Mouse (Mus musculus) left cerebral cortex, adult 18-20 months (tissue): ENCODE results near the gene Elfn2. TPM values are rescaled to one million over a fixed set of nuclear protein-coding genes. Genes with fewer than 3 reads are reported as not detected.
A peak's percentile ranks its signal among the peaks of the same experiment; 100 is the strongest.

Experiments
- DNase-seq, 2 experiments: peaks; one replicate each; pipeline ENCODE4 v3.0.0; 2021 to 2022; ENCODE audit warnings: low spot score in 2 of 2, mixed read lengths in 1 of 2
- total RNA-seq, 2 experiments: library from RNA; stranded (reverse); gene quantifications; 2 replicates each; pipeline ENCODE4 v1.2.3; 2021

The Elfn2 gene
- total RNA-seq, 2 experiments from 2014 or later, result 165 to 168 TPM

DNA sequence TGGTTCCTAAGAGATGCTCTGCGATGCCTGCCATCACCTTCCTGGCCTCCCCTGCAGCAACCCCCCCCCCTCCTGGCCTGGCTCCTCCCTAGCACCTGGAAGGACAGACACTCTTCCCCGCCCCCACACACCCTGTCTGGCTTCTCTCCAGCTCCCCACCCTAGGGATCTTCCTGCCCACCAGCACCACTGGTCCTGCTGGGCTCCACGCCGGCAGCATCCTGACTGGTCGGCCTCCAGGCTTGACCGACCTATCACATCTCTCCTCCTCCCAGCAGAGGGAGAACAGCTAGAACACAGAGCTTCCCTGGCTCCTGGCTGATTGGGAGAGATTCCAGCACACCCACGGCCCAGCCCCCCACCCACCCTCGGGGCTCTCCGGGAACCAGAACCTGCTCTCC, 34.5 kb downstream of the Elfn2 start:
- DNase-seq, result peak; percentile 76 to 80

DNA sequence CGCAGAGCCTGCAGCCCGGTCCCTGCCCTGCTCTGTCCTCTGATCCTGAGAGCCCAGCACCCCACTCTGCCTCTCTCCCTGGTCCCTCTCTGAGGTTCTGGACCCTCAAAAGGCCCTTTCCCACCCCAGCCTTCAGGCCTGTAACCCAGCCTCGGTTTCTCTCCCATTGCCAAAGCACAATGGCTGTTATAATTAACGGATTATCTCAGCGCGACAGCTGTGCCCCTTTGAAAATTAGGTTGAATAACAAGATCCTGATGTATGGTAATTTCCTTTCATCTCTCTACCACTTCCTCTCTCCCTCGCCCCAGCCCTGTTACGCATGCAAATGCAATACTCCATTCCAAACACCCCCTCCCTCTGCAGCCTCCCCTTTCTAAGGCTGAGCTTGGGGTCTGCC, 35.1 kb downstream of the Elfn2 start:
- no peak for DNase-seq

DNA sequence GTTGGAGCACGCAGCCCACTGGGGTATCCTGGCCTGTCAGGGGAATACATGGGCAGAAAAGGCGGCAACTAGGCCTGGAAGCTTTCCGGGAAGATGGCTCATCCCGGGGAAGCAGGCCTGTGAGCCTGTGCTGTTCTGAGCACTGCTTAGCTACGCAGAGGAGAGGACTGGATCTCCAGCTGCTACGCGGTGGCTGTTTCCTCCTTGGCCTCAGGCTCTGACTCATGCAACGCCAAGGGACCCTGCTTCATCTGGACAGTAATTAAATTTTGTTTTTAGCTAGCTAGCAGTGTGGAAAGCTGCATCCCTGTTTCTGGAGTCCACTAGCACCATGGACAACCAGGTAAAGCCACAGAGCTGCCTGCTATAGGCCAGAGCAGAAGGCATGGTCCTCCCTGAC, 36.8 kb downstream of the Elfn2 start:
- no peak for DNase-seq

DNA sequence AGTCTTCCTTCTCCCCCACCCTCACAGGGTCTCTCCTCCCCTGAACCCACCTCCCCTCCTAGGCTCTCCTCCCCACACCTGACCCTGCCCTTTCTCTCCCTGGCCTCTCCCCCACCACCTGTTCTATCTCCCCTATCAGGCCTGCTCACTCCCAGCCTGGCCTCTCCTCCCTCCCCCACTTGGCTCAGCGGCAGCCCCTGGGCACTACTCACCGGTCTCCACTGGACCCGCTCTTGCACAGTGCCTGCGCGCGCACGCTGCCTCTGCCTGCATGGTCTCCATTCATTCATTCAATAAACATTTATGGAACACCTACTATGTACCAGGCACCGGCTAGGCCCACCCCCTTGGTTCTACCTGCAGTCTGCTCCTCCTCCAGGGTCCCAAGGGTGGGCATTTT, 37.3 kb downstream of the Elfn2 start:
- DNase-seq, result no peak

DNA sequence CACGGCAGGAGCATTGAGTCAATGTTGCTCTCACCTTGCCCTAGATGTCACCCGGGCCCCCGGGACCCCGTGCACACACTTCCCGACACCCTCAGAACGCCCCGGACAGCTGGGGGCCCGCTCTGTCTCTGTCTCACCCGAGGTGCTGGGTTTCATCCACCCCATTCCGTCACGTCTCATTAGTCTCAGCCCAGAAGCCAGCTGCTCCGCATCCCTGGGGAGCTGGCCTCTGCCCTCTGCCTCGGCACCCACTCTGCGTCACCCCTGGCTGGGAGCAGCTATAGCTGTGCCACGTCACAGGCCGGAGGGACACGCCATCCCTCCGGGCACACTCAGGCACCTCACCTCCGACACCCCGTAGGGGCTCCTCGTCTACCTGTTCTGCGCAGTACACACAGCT, 38.3 kb downstream of the Elfn2 start:
- no peak for DNase-seq

DNA sequence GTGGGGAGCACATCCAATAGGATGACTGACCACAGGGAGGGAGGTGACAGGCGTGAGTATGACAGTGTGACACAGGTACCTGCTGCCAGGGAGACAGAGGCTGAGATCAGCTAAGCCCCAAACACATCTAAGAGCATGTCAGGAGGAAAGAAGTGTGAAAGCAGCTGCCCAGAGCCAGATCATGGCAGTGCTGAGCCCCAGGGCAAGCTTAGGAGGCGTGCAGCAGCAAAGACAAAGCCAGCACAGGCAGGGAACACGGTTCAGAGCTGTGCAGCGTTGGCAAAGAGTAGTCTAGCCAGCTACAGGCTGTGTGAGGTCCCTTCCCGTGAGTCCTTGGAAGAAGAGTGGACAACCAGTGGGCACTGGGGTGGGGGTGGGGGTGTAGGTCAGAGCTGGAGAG, 40.9 kb downstream of the Elfn2 start:
- DNase-seq, result no peak

DNA sequence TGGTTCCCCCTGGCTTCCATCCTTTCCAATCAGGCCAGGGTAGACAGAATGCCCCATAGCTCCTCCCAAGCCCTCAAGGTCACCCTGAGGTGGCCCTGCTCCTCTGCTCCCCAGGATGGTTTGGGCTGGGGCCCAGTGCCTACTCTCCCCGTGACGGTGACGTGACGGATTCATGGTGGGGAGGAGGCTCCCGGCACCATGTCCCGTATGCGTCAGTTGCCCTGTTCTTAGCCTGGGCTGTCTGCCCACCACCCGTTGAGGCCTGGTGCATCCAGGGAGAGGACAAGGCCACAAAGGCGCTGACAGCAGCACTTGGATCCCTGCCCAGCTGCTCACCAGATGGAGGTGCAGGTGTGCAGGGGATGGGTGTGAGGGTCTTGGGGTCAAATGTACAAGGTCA, 41.6 kb downstream of the Elfn2 start:
- DNase-seq, result no peak

DNA sequence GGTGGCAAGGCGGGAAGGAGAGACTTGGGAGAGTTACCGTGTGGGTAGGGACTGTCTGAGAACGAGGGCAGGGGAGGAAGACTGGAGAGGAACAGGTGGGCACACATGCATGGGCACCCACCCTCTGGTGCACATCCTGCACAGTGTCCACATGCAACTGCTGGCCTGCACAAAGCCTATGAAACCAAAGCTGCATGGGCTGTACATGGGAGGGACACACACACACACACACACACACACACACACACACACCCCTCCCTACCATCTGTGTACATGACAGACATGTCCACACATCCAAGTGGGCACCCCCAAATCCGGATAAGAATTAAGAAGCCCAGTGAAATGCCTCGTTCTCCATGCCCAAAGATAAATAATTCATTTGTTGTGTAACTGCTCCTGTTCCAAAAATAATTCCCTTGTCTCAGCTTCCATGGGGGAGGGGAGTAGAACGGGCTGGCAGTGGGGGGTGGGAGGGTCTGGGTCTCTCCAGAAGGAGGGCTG, 43.6 kb downstream of the Elfn2 start:
- DNase-seq, result no peak

DNA sequence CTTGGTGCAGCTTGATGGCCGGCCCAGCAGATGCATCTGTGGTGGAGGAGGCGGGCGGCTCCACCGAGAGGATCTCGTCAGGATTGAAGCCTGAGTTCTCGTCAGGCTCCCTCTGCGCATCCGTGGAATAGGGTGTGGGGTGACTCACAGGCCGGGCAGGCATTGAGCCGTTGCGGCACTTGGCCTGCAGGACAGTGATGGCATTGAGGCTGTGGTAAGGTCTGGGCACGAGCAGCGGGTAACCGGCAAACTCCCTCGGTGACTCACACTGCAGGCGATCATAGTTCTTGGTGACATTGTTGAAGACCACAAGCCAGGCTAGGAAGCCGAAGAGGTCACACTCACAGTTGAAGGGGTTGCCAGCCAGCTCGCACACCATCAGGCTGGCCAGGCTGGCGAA, 45.1 kb downstream of the Elfn2 start:
- DNase-seq, result no peak

DNA sequence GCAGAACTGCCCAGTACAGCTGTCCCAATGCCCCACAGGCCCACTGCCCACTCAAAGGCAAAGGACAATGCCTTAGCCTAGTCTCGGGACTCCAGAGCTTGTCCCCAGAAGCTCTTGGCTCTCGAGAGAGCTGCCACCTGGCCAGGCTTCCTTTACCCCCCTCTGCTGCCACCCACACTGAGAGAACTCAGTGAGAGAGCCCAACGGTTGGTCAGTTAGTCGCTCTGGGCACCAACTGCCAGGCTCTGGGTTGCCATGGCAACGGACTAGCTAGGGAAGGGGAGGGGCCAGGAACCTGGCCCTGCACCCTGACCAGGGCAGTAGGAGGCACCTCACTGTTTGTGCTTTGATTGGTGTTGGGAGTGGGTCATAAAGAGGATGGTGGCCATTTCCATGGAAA, 48.2 kb downstream of the Elfn2 start:
- DNase-seq, result peak; percentile 58 to 65

DNA sequence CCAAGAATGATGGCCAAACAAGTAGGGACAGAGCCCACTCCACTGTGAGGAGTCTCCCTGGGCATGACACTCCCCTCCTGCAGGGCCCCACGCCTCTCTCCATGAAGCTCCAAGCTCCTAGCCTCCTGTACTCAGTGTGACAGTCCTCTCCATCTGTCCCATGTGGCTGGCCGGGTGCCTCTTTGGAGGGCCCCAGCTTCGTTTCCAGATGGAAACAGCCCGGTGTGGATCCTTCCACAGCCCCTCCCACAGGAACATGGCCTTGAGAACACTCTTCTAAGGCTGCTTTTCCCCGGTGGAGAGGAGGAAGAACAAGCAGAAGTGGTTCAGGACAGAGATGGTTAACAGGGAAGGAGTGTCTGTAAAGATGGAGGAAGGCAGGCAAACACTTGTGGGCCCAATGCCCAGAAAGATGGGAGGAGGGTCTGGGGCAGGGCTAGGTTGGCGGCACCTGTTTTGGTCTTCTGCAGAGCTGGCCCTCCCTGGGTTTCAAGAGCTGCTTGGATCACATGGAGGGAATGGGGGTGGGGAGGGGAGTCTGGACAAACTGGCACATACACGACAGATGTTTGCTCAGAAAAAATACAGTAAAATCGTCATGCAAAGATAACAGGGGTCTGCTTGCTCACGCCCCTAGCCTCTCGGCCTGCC, 49.2 kb downstream of the Elfn2 start:
- DNase-seq, result no peak

DNA sequence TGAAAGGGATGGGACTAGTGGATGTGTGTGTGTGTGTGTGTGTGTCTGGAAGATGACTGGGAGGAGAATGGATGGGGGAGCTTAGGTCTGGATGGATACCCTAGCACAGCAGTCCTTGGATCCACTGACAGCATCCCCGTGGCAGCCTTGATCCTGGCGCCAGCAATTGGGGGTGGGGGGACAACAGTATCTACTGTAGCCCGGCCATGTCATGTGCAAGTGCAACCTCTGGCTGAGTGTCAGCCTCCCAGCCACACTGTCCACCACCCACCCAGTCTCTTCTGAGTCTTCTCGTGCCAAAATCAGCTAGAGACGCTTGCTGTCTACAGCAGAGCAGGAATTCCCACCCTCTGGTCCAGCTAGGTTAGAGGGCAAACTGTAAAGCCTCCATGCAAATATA, 54.3 kb downstream of the Elfn2 start:
- DNase-seq, result no peak

DNA sequence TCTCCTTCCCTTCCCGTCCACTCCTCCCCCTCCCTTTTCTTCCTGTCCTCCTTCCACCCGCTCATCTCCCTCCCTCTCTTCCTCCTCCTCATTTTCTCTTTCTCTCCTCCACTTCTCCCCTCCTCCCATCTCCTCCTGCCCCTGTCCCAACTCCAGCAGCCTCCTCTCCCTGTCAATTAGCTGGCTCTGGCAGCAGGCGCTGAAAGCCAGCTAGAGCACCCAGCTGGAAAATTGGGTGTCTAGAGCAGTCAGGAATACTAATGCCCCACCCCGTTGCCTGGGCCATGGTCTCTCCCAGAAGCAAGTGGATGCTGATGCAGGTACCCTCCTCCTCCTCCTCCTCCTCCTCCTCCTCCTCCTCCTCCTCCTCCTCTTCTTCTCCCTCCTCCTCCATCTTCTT, 67.4 kb downstream of the Elfn2 start:
- DNase-seq, result no peak

DNA sequence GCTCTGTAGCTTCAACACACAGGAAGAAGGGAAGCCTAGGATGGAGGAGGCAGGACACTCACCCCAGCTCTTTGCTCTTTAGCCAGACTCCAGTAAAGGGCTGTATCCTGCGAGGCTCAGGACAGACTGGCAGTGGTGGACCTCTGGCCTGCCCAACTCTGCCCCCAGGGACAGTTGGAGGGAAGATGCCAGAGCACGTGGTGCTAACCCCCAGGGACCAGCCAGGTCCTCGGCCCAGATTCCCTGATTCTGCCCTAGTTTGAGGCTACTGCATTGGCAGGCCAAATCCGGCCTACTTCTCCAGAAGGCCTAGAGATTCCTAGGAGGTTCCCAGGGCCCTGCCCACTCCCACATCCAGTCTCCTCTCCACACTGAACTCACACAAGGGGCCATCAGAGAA, 70.8 kb downstream of the Elfn2 start:
- no peak for DNase-seq

DNA sequence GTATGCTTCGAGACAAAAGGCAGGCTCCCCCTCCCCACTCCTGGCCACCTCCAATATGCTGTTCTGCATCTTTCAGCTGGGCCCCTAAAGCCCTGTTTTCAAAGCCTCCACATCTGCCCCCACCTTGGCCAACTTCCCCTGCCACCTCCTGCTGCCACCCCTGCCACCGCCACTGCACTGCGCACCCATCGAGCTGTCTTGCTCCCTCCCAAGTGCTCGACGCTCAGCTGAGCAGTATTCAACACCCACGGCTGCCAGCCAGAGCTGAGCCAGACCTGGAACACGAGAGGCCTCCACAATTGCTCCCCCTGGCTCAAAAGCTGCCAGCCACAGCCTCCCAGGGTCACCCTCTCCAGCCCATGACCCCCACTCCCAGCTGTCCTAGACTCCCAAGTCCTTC, 74.0 kb downstream of the Elfn2 start:
- DNase-seq, result peak; percentile 36 to 68

DNA sequence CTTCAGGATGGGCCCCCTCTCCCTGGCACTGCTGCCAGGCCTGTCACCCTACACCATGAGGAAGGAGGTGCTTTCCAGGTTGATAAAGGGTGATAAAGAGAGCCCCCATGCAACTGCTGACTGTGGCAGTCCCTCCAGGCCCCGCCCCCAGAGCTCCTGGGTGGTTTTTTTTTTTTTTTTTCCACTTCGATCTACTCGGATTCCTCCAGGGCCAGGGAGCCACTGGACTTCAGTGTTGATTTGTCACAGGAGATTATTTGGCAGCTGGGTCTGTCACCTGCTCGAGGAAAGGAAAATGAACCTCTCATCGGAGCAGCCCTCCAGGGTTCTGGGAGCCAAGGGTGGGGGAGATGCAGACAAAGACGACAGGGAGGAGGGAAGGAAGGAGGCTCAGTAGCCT, 74.9 kb downstream of the Elfn2 start:
- no peak for DNase-seq

DNA sequence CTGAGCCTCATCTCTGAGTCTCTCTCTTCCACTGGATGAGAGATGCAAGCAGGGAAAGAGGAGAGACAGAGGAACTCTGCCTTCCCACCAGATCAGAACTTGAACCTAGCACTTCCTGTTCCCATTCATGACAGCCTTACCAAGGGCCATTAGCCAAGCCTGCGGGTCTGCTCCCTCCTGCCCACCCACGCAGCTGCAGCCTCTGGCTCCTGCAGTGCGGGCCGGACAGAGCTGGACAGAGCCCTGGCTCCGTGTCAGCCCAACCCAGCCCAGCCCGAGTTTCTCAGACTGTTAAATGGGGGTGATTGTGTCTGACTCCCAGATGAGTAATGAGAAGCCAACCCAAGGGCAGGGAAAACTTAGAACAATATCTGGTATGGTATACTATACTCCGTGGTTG, 83.3 kb downstream of the Elfn2 start:
- peak in 1 of 2 experiments; percentile 30 for DNase-seq

DNA sequence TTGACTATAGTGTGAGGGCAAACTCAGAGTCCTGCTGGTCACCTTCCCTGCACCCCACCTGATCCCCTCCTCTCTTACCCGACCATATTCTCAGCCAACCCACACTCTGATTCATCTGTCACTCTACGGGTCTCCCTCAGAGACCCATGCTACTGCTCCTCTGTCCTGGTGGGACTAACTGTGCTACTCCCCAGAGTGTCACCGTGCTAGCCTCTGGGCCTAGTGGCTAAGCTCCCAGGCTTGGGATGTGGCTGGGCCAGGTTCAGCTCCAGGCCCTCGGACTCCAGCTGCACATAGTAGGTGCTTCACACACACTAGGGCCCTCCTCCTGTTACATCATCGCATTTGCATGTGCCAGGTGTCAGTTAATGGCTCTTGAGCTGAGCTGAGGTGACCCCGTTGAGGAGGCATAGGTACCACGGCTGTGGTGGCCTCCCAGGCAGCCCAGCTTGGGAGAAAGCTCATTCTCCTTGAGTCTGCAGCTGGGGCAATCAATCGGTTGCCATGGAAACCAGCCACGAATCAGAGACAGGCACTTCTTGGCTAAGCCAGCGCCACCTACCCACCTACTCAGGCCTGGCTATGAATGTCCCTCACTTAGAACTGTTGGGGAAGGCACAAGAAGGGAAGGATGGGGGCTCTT, 84.4 kb downstream of the Elfn2 start:
- DNase-seq, result peak; percentile 64 to 67

DNA sequence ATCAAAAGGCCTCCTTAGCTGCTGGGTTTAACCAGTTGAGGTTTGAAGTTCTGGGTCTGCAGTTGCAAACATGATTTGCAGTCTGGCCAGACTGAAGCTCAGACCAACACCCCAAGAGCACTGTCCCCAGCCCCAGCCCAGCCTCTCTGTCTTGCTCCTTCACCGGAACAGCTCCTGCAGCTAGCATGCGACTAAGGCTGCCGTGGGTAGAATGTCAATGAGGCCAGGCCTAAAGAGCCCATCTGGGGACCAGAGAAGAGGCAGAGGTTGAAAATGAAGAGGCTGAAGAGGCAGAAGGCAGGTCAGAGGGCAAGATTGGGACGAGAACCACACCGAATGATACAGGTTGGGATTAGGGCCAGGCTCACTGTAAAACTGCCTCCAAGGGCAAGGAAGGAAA, 85.2 kb downstream of the Elfn2 start:
- no peak for DNase-seq

DNA sequence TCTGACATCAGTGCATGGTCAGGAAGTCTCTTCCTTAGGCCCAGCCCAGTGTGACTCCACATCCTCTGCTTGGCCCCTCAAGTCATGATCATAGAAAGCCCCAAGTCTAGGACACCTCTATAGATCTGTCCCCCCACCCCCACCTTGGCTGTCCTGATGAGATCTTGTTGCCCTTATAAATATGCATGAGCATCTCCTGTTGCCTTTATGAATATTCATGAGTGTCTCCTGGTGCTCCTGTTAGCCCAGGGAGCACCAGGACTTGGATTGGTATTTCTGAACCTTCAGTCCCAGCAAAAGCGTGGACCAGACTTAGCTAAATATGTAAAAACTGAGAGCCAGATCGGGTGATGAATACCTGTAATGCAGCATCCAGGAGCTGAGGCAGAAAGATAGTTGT, 86.2 kb downstream of the Elfn2 start:
- no peak for DNase-seq

DNA sequence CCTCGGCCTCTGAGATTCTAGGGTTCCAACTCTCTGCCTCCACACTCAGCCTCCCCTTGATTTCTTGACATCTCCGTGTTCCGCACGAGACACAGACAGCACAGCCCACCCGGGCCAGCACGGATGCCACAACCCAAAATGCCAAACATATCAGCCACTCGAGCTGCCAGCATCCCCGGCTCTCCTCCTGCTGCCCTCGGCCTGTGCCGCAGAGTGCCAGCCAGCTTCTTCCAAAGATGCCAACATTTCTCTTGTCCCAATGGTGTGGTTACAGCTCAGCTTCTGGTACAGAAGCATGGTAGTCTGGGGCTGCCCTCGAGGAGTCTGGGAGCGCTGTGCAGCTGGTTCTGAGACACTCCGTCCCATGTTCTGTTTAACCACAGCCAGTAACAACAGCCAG, 92.3 kb downstream of the Elfn2 start:
- DNase-seq, result no peak

DNA sequence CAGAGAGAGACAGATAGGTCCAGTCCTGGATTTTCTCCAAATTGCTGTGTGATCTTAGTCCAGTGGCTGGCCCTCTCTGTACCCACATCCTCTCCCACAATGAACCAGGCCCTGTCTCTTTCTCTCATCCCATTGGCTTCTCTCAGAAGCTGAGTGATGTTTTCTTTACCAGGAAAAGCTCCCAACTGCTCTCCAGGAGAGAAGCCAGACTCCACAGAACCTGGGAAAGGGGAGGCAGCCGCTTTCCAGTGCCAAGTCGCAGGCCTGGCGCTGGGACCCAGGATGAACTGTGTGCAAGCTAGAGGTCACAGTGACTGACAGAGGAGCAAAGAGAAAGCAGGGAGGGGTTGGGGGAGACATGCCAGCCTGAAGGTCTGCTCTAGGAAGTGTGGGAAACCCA, 93.6 kb downstream of the Elfn2 start:
- DNase-seq, result no peak

DNA sequence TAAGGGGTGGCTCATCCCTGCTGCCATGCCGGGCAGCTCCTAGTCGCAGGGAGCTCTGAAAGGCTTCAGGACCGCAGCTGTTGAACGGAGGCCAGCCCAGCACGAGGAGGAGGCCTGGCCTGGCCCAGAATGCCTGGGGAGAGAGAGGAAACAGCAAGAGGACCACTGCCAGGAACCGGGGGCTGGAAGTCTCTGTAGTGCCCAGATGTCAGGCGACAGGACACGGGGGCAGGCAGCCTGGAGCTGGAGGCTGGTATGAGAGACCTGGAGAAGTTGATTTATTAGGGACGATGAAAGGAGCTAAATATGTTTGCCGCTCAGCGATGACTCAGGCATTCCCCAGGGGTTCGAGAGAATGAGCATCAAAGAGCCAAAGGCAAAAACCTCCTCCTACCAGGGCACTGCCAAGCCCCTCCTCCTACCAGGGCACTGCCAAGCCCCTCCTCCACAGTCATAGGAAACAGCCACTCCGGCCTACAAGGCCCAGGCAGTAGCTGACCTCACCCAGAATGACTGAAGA, 94.1 kb downstream of the Elfn2 start:
- peak; percentile 34 to 37 for DNase-seq
